Mouse (Mus musculus): ENCODE measurements around the gene Gm20388. TPM values are rescaled to one million over a fixed set of nuclear protein-coding genes. Genes with fewer than 3 reads are reported as not detected.

Gm20388 gene
- polyA plus RNA-seq, 1 experiment from 2014 or later, result not detected

DNA sequence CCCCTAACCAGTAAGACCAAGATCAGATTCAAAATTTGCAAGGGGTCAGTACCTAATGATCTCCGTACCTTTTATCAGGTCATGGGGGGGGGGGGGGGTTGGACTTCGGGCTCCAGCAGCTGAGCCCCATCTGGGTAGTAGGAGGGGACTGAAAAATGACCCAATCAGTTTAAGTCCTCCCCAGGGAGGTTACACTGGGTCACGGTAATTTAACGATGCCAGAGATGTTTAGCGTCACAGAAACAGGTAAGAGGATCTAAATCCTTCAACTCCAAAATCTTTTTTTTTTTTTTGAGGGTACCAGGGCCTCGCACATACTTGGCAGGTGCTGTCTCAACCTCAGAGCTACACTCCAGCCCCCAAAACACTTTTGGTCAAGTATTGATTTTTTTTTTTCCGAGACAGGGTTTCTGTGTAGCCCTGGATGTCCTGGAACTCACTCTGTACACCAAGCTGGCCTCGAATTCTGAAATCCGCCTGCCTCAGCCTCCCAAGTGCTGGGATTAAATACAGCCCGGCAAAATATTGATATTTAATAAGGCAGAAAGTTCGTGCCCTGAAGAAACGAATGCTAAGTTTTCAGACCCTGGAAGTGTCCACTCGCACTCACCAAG is 2465.2 kb downstream of the Gm20388 start:
- Histone ChIP-seq H3K4me1 (replicated peaks; ENCODE audit: control insufficient read depth, insufficient read depth, low read length) (peaks cover 15% of the 10 kb centered on the region), H3K4me2 (ENCODE audit: low read depth, low read length) (peak overlapping the region; percentile 70), H3K27ac (ENCODE audit: low read length) (0 out of 2 replicates have a peak overlapping the region, but pooled peaks have one; percentile 57), H3K9me3 (ENCODE audit: control insufficient read depth, low read length) (no peaks in the 10 kb centered on the region), H3K36me3 (ENCODE audit: control insufficient read depth, insufficient read depth, low read length) (peaks cover 4% of the 10 kb centered on the region; the same call in 1 of the 2 replicates), H3K9ac (ENCODE audit: low read length) (peak overlapping the region; percentile 58; the same call in 1 of the 2 replicates), H3K4me3 (ENCODE audit: low read length) (peak overlapping the region; percentile 92), H3K27me3 (ENCODE audit: control insufficient read depth, insufficient read depth, low read depth, low read length) (no peaks in the 10 kb centered on the region)
- 23% methylated on average over 13 of the region's 13 CpGs for WGBS
- ATAC-seq (ENCODE audit: low read depth), result peak; percentile 6

DNA sequence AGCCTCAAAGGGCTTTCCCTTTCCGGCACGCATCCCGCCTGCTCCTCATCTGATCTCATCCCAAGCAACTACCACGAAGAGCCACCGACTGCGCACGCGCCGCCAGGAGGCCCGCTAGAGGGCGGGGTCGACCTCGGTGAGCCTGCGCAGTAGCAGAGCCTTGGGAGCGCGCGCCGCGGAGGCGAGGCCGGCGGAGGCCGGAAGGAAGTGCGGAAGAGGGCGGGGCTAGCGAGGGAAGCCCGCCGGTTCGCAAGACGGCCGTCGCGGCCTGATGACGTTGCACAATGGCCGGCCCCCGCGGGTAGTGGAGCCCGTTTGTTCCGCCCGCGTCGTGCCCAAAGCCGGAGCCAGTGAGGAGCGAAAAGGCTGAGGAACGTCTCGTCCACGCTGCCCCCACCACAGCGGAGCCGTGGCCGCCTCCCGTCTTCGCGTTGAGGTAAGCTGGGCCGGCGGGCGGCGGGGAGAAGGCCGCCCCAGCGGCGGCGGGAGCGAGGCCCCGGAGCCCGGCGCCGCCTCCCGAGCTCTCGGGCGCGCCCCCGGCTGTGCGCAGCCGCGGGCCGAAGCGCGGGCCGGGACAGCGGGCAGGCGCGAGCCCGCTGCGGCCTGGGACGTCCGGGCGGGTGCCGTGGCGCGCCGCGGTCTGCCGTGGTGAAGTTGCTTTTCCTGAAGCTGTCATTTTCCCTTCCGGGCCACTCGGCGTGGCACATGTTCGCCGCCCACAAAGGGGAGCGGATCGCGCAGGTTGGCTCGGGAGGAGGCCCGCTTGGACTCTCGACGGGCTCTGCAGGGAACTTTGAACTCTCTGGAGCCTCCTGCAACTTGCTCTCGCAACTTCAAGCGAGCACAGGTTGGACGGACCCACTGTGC is 2466.0 kb downstream of the Gm20388 start, which contains the start of gene Zc3h18:
Gene Zc3h18 (plus strand): TSS at position 245 of the 867 bp plus-strand sequence.
- no peaks in the 10 kb centered on the region for H3K9me3 ChIP-seq (ENCODE audit: control insufficient read depth, low read length)
- peak; percentile 97 for ATAC-seq (ENCODE audit: low read depth)
- peak within 1 kb of the TSS; percentile 93 for H3K27ac ChIP-seq (ENCODE audit: low read length)
- under 1% methylated on average over 88 of the region's 107 CpGs for WGBS
- no peaks in the 10 kb centered on the region for H3K27me3 ChIP-seq (ENCODE audit: control insufficient read depth, insufficient read depth, low read depth, low read length)
- H3K4me2 ChIP-seq (ENCODE audit: low read depth, low read length), result peak within 1 kb of the TSS; percentile 85
- H3K4me1 ChIP-seq (replicated peaks; ENCODE audit: control insufficient read depth, insufficient read depth, low read length), result peaks cover 15% of the 10 kb centered on the region
- H3K9ac ChIP-seq (ENCODE audit: low read length), result peak within 1 kb of the TSS; percentile 93
- H3K36me3 ChIP-seq (ENCODE audit: control insufficient read depth, insufficient read depth, low read length), result peaks cover 4% of the 10 kb centered on the region; the same call in 1 of the 2 replicates
- H3K4me3 ChIP-seq (ENCODE audit: low read length), result peak within 1 kb of the TSS; percentile 92

DNA sequence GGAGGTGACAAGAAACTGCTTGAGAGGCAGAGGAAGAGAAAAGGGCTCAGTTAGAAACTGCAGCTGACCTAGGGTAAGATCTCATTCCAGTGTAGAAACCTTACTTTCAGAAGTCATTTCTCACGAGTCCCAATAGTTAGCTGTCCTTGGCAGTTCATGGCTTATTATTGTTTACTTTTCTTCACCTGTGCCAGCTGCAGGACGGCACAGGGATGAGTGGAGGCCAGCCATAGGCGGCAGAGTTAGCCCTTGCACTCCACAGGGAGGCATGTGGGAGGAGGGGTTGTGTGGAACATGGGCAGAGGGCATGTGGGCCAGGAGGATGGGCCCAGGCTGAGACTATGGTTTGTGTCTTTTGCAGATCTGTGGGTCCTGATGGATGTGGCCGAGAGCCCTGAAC is 2472.4 kb downstream of the Gm20388 start:
- no peak for ATAC-seq (ENCODE audit: low read depth)
- 68% methylated on average over 4 of the region's 4 CpGs for WGBS
- H3K4me2 ChIP-seq (ENCODE audit: low read depth, low read length), result no peak overlapping the region
- H3K4me3 ChIP-seq (ENCODE audit: low read length), result no peak overlapping the region
- no peak overlapping the region for H3K9ac ChIP-seq (ENCODE audit: low read length)
- no peak overlapping the region for H3K27ac ChIP-seq (ENCODE audit: low read length)
- H3K4me1 ChIP-seq (replicated peaks; ENCODE audit: control insufficient read depth, insufficient read depth, low read length), result peaks cover 4% of the 10 kb centered on the region
- H3K27me3 ChIP-seq (ENCODE audit: control insufficient read depth, insufficient read depth, low read depth, low read length), result no peaks in the 10 kb centered on the region
- H3K36me3 ChIP-seq (ENCODE audit: control insufficient read depth, insufficient read depth, low read length), result peaks cover 29% of the 10 kb centered on the region
- H3K9me3 ChIP-seq (ENCODE audit: control insufficient read depth, low read length), result no peaks in the 10 kb centered on the region

DNA sequence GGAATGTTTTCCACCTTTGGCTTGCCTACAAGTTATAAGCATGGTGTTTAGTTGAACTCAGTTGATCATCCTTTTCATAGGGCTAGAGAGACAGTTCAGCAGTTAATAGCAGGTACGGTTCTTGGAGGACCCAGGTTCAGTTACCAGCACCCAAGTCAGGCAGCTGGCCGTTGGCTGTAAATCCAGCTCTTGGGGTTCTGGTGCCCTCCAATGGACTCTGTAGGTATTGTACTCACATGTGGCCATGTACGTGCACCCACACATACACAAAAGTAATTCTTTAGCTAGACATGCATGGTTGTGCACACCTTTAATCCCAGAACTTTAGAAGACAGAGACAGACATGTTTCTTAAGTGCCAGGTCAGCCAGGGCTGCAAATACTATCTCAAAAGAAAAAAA is 2478.7 kb downstream of the Gm20388 start:
- H3K27ac ChIP-seq (ENCODE audit: low read length), result no peak overlapping the region
- H3K4me2 ChIP-seq (ENCODE audit: low read depth, low read length), result no peak overlapping the region
- peaks cover 46% of the 10 kb centered on the region for H3K36me3 ChIP-seq (ENCODE audit: control insufficient read depth, insufficient read depth, low read length)
- H3K27me3 ChIP-seq (ENCODE audit: control insufficient read depth, insufficient read depth, low read depth, low read length), result no peaks in the 10 kb centered on the region
- no peak overlapping the region for H3K4me3 ChIP-seq (ENCODE audit: low read length)
- no peaks in the 10 kb centered on the region for H3K4me1 ChIP-seq (replicated peaks; ENCODE audit: control insufficient read depth, insufficient read depth, low read length)
- no peak for ATAC-seq (ENCODE audit: low read depth)
- no peak overlapping the region for H3K9ac ChIP-seq (ENCODE audit: low read length)
- no peaks in the 10 kb centered on the region for H3K9me3 ChIP-seq (ENCODE audit: control insufficient read depth, low read length)
- WGBS, result 79% methylated on average over 3 of the region's 3 CpGs

DNA sequence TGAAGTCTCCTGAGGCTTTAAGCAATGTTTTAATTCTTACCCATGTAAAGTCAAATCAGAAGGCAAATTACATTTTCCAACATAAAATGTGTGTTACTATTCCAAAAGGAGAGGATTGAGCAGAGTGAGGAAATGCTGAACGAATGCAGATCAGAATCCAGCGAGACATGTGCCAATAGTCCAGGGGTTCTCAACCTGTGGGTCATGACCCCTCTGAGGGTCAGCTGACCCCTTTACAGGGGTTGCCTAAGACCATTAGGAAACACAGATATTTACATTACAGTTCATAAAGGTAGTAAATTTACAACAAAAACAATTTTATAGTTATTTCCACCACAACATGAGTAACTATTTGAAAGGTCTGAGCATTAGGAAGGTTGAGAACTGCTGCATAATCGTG is 2480.1 kb downstream of the Gm20388 start:
- no peak overlapping the region for H3K9ac ChIP-seq (ENCODE audit: low read length)
- H3K36me3 ChIP-seq (ENCODE audit: control insufficient read depth, insufficient read depth, low read length), result peaks cover 38% of the 10 kb centered on the region
- WGBS, result 87% methylated on average over 3 of the region's 3 CpGs
- H3K27me3 ChIP-seq (ENCODE audit: control insufficient read depth, insufficient read depth, low read depth, low read length), result no peaks in the 10 kb centered on the region
- no peaks in the 10 kb centered on the region for H3K4me1 ChIP-seq (replicated peaks; ENCODE audit: control insufficient read depth, insufficient read depth, low read length)
- no peak overlapping the region for H3K4me2 ChIP-seq (ENCODE audit: low read depth, low read length)
- no peak overlapping the region for H3K4me3 ChIP-seq (ENCODE audit: low read length)
- H3K27ac ChIP-seq (ENCODE audit: low read length), result no peak overlapping the region
- ATAC-seq (ENCODE audit: low read depth), result no peak
- H3K9me3 ChIP-seq (ENCODE audit: control insufficient read depth, low read length), result no peaks in the 10 kb centered on the region

DNA sequence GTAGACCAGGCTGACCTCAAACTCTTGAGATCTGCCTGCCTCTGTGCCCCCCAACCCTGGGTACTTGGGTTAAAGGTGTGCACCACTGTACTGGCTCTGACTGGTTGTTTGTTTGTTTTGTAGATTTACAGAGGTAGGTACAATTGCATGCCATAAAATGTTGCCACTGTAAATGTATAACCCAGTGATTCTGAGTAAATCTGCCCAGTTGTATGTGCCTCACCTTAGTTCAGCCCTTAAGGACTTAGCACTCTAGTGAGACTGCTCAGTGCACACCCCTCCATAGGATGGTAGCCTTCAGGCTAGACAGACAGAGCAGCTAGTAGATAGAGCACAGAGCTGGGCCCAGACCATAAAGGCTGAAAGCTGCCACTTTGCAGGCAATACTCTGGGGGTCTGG is 2483.1 kb downstream of the Gm20388 start:
- Histone ChIP-seq H3K4me1 (replicated peaks; ENCODE audit: control insufficient read depth, insufficient read depth, low read length) (no peaks in the 10 kb centered on the region), H3K9ac (ENCODE audit: low read length) (no peak overlapping the region), H3K27ac (ENCODE audit: low read length) (no peak overlapping the region), H3K4me2 (ENCODE audit: low read depth, low read length) (no peak overlapping the region), H3K9me3 (ENCODE audit: control insufficient read depth, low read length) (no peaks in the 10 kb centered on the region), H3K36me3 (ENCODE audit: control insufficient read depth, insufficient read depth, low read length) (peaks cover 26% of the 10 kb centered on the region), H3K4me3 (ENCODE audit: low read length) (no peak overlapping the region), H3K27me3 (ENCODE audit: control insufficient read depth, insufficient read depth, low read depth, low read length) (no peaks in the 10 kb centered on the region)
- ATAC-seq (ENCODE audit: low read depth), result no peak

DNA sequence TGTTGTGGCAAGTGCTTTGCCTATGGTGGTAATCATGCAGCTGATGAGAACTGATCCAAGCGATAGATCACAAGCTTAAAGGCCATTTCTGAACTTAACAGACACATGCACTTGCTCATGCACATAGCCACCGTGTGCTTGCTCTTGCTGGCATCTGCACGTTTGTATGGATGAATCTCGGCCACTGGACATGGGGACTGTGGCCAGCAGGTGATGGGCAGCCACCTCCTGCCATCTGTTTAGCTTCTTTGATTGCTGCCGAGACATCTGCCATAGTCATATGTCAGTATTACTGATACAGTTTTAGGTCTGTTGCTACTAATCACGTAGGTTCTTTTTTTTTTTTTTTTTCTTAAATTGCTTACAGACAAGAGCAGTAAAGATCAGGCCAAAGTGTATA is 2484.7 kb downstream of the Gm20388 start:
- ATAC-seq (ENCODE audit: low read depth), result no peak
- H3K36me3 ChIP-seq (ENCODE audit: control insufficient read depth, insufficient read depth, low read length), result peaks cover 27% of the 10 kb centered on the region

DNA sequence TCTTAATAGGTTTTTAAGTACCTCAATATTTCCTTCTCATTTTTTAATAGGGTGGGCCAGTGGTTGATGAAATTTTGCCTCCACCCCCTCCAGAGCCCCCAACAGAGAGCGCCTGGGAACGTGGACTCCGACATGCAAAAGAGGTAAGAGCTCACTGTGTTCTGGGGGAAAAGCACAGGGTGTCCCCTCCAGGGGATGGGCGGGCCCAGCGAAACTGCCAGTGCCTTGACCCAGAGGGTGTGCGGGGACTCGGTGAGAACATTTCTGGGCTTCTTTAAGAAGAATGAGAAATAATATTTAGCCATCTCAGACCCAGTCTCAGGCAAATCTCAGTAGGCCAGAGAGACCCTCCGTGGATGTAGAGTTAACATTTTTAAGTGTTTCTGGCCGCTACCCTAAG is 2487.5 kb downstream of the Gm20388 start:
- 95% methylated on average over 9 of the region's 9 CpGs for WGBS
- H3K9me3 ChIP-seq (ENCODE audit: control insufficient read depth, low read length), result no peaks in the 10 kb centered on the region
- H3K4me1 ChIP-seq (replicated peaks; ENCODE audit: control insufficient read depth, insufficient read depth, low read length), result no peaks in the 10 kb centered on the region
- H3K27ac ChIP-seq (ENCODE audit: low read length), result no peak overlapping the region
- no peak overlapping the region for H3K4me3 ChIP-seq (ENCODE audit: low read length)
- no peaks in the 10 kb centered on the region for H3K27me3 ChIP-seq (ENCODE audit: control insufficient read depth, insufficient read depth, low read depth, low read length)
- ATAC-seq (ENCODE audit: low read depth), result no peak
- H3K9ac ChIP-seq (ENCODE audit: low read length), result no peak overlapping the region
- peaks cover 36% of the 10 kb centered on the region for H3K36me3 ChIP-seq (ENCODE audit: control insufficient read depth, insufficient read depth, low read length)
- no peak overlapping the region for H3K4me2 ChIP-seq (ENCODE audit: low read depth, low read length)

More for the DNA sequence above, 2484.7 kb downstream of the Gm20388 start:
- H3K9ac ChIP-seq (ENCODE audit: low read length), result no peak overlapping the region
- H3K4me2 ChIP-seq (ENCODE audit: low read depth, low read length), result no peak overlapping the region
- H3K27me3 ChIP-seq (ENCODE audit: control insufficient read depth, insufficient read depth, low read depth, low read length), result no peaks in the 10 kb centered on the region
- no peaks in the 10 kb centered on the region for H3K4me1 ChIP-seq (replicated peaks; ENCODE audit: control insufficient read depth, insufficient read depth, low read length)
- H3K27ac ChIP-seq (ENCODE audit: low read length), result no peak overlapping the region
- WGBS, result 85% methylated on average over 6 of the region's 6 CpGs
- no peak overlapping the region for H3K4me3 ChIP-seq (ENCODE audit: low read length)
- no peaks in the 10 kb centered on the region for H3K9me3 ChIP-seq (ENCODE audit: control insufficient read depth, low read length)

DNA sequence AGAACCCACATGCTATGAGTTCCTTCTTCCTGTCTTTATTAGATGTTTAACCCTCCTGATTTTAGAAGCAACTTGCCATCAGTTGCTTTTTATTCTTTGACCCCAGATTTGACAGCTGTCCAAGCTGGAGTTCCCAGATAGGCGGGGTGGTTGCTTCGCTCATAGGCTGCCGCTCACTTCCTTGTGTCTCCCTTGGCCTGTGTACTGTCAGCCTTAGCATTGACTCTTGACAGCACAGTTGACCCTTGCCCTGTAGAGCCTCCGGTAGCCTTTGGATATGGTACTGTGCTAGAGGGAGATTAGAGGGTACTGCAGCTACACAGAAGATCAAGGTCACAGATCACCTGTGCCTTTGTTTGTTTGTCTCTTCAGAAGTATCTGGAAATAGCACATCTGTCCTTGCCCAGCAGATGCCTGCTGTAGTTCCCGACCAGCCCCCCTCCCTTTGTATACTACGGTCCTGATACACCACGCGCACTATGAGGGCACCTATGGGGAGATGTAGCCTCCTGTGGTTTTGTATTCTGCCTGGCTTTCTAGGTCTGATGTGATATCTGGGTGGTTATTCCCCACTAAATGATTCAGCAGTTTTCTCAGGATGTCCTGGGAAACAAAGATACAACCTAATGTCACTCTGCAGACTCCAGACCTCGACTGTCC is 2494.6 kb downstream of the Gm20388 start:
- no peak overlapping the region for H3K9ac ChIP-seq (ENCODE audit: low read length)
- no peak overlapping the region for H3K4me3 ChIP-seq (ENCODE audit: low read length)
- no peak for ATAC-seq (ENCODE audit: low read depth)
- H3K9me3 ChIP-seq (ENCODE audit: control insufficient read depth, low read length), result no peaks in the 10 kb centered on the region
- H3K4me2 ChIP-seq (ENCODE audit: low read depth, low read length), result no peak overlapping the region
- H3K36me3 ChIP-seq (ENCODE audit: control insufficient read depth, insufficient read depth, low read length), result peaks cover 71% of the 10 kb centered on the region
- WGBS, result 81% methylated on average over 9 of the region's 9 CpGs
- no peaks in the 10 kb centered on the region for H3K4me1 ChIP-seq (replicated peaks; ENCODE audit: control insufficient read depth, insufficient read depth, low read length)
- H3K27me3 ChIP-seq (ENCODE audit: control insufficient read depth, insufficient read depth, low read depth, low read length), result no peaks in the 10 kb centered on the region
- no peak overlapping the region for H3K27ac ChIP-seq (ENCODE audit: low read length)
